Mouse (Mus musculus): ENCODE data around the gene Gm43738. TPM values are rescaled to one million over a fixed set of nuclear protein-coding genes. Genes with fewer than 3 reads are reported as not detected.
"Not testable (repeated sequence)": the region's sequence is repeated elsewhere in the genome, so short reads cannot be mapped to it uniquely, and the experiment has no call there.

Gene Gm43738
- total and polyA plus RNA-seq, 2 experiments from 2014 or later: not detected

DNA sequence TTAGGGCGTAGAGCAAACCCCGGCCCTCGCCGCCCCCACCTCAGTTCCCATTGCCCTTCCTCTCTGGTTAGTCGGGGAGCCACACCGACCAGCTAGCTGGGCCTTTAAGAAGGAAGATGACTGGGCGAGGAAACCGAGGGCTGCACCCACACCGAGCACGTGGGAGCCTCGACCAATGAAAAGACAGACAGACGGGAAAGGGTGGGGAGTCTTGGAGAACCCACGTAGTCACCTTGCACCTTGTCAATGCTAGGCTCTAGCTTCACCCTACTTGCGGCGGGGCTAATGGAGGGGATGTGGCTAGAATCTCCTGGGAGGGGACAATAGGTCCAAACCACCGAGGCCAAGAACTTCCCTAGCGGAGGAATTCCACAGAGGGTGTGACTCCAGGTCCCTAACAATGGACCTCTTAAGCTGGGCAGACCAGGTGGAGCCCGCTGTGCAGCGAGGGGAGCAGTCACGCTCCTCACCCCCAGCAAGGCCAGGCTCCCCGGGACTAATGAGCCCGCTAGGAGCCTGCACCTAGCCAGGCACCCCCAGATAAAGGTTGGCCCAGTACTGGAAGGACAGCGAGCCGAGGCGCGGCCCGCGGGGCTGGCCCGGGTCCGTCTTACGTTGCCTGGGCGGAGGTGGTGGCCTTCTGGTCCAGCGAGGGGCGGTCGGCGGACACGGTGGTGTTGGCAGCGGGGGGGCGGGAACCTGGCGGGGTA is 10.9 kb downstream of the Gm43738 start:
- H3K4me2 ChIP-seq (ENCODE audit: low read depth, low read length): peak overlapping the region; percentile 95
- ATAC-seq (ENCODE audit: insufficient read depth, low read depth) (peak; percentile 80), DNase-seq (ENCODE audit: low spot score) (peak; percentile 87)
- H3K9me3 ChIP-seq (replicated peaks; ENCODE audit: control insufficient read depth, low read length): no peaks in the 10 kb centered on the region
- peak overlapping the region; percentile 36 for H3K27ac ChIP-seq (ENCODE audit: low read depth)
- H3K36me3 ChIP-seq (replicated peaks; ENCODE audit: control insufficient read depth, insufficient read depth, low read length): peaks cover 11% of the 10 kb centered on the region
- peak overlapping the region; percentile 70 for H3K4me3 ChIP-seq (ENCODE audit: low read depth, low read length)
- peak overlapping the region; percentile 59 for H3K9ac ChIP-seq (replicated peaks; ENCODE audit: low read depth, low read length)
- peaks cover 9% of the 10 kb centered on the region; the same call in 1 of the 2 replicates for H3K4me1 ChIP-seq (ENCODE audit: control insufficient read depth, insufficient read depth)
- TF ChIP-seq EP300 (IDR thresholded peaks at IDR 0.05; ENCODE audit: low read depth) (no peak), CTCF (IDR thresholded peaks at IDR 0.05; ENCODE audit: low read depth) (no peak)
- H3K27me3 ChIP-seq (ENCODE audit: control insufficient read depth, insufficient read depth, low read length): peaks cover 27% of the 10 kb centered on the region
- under 1% methylated on average over 38 of the region's 40 CpGs for WGBS

DNA sequence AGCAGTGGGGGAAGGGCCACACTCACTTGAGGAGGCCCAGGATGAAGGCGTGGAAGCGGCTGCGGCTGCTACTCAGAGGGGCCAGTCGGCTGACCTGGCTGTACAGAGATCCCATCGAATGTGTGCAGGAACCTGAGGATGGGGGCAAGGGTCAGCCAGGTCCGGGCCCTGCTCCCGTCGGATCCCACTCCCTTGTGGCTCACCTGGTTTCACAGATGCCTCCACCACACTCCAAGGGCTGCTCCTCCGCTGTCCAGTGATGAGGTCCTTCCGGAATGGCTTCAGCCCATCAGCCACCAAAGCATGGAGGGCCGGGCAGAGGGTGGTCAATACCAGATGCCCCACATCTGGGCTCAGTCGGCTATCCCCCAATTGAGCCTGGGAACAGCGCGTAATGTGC is 11.9 kb downstream of the Gm43738 start:
- no peak for DNase-seq (ENCODE audit: low spot score)
- Histone ChIP-seq H3K9me3 (replicated peaks; ENCODE audit: control insufficient read depth, low read length) (no peaks in the 10 kb centered on the region), H3K9ac (replicated peaks; ENCODE audit: low read depth, low read length) (peak overlapping the region; percentile 59; the same call in 1 of the 2 replicates), H3K4me2 (ENCODE audit: low read depth, low read length) (peak overlapping the region; percentile 95), H3K27ac (ENCODE audit: low read depth) (no peak overlapping the region), H3K36me3 (replicated peaks; ENCODE audit: control insufficient read depth, insufficient read depth, low read length) (0 out of 2 replicates have a peak, but pooled peaks cover under 1% of the 10 kb centered on the region), H3K4me3 (ENCODE audit: low read depth, low read length) (peak overlapping the region; percentile 70), H3K4me1 (ENCODE audit: control insufficient read depth, insufficient read depth) (peaks cover 9% of the 10 kb centered on the region; the same call in 1 of the 2 replicates), H3K27me3 (ENCODE audit: control insufficient read depth, insufficient read depth, low read length) (peaks cover 27% of the 10 kb centered on the region)
- TF ChIP-seq CTCF (IDR thresholded peaks at IDR 0.05; ENCODE audit: low read depth) (no peak), EP300 (IDR thresholded peaks at IDR 0.05; ENCODE audit: low read depth) (no peak)
- ATAC-seq (ENCODE audit: insufficient read depth, low read depth): no peak
- 54% methylated on average over 14 of the region's 14 CpGs for WGBS

DNA sequence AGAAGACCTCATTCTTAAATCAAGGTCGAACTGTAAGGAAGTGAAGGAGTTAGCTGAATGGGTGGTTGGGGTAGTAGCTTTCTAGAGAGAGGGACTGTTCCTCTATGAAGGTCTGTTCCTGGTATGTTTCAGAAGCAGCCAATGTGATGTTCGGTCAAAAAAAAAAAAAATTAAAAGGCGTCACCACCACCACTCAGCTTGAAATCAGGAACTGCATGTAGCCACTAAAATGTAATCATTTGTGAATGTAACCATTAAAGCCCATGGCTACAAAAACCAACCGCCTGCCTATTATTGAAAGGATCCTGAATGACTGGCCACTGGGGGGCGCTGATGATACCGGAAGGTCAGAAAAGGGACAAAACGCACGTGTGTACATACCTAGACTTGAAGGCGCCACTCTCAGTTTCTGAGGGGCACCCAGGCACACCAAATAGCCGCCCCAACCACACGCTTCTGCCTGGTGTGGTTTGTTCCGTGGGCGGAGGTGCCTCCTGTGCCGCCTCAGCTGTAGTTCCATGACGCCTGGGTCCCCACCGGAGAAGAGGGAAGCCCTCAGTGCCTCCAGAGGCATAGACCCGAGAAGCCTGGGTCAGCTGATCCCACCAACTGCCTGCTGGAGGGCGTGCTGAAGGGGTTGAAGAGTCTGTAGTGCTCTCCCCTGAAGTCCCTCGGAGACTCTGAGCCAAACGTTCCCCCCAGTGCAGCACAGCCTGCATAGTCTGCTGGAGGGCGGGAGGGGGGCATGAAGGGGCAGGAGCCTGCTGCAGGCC is 13.4 kb downstream of the Gm43738 start:
- peak; percentile 63 for TF ChIP-seq CTCF (IDR thresholded peaks at IDR 0.05; ENCODE audit: low read depth)
- TF ChIP-seq EP300 (IDR thresholded peaks at IDR 0.05; ENCODE audit: low read depth): no peak
- peak; percentile 70 for DNase-seq (ENCODE audit: low spot score)
- Histone ChIP-seq H3K4me1 (ENCODE audit: control insufficient read depth, insufficient read depth) (peaks cover 9% of the 10 kb centered on the region; the same call in 1 of the 2 replicates), H3K9ac (replicated peaks; ENCODE audit: low read depth, low read length) (no peak overlapping the region), H3K36me3 (replicated peaks; ENCODE audit: control insufficient read depth, insufficient read depth, low read length) (no peaks in the 10 kb centered on the region), H3K4me3 (ENCODE audit: low read depth, low read length) (no peak overlapping the region), H3K4me2 (ENCODE audit: low read depth, low read length) (peak overlapping the region; percentile 31; the same call in 1 of the 2 replicates), H3K9me3 (replicated peaks; ENCODE audit: control insufficient read depth, low read length) (no peaks in the 10 kb centered on the region), H3K27me3 (ENCODE audit: control insufficient read depth, insufficient read depth, low read length) (peaks cover 16% of the 10 kb centered on the region), H3K27ac (ENCODE audit: low read depth) (no peak overlapping the region)
- ATAC-seq (ENCODE audit: insufficient read depth, low read depth): no peak
- 21% methylated on average over 21 of the region's 21 CpGs for WGBS

DNA sequence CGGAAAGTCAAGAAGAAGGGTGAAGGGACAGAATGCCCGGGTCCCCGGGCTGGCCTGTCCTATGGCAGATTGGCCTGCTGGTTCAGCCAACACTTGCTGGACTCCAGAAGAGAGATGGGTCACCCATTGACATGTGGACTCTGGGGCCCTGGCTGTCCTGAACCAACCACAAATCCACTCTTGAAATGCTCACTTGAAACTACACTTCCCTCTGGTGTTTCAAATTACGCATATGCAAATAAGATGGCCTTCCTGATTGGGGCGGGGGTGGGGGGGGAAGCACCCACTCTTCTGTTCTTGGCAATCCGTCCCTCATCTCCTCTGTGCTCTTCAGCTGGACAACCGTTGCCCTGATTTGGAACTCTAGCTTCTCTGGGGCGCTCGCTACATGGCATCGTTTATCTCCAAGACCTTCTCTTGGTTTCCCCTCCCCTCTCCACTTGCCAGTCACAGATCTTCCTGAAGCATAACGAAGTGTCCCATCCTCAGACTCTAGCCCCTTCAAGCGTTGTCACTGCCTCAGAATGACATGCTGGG is 16.2 kb downstream of the Gm43738 start:
- no peak for ATAC-seq (ENCODE audit: insufficient read depth, low read depth)

DNA sequence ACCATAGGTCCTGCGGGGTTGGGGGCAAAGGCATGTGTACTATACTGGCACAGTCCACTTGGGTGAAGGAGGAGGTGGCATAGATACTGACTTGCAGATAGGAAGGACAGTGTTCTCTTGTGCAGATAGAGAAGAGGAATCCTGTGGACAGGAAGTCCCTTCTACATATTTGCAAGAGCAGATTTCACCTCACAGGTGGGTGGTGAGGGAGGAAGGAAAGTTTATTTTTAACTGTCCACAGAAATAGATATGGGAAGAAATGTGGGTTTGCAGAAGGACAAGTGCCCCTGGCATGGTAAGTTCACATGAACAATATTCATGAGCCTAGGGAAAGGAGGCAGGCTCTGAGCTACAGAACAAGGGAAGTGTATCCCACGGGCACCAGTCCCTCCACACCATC is 16.8 kb downstream of the Gm43738 start:
- Histone ChIP-seq H3K4me1 (ENCODE audit: control insufficient read depth, insufficient read depth) (peaks cover 5% of the 10 kb centered on the region; the same call in 1 of the 2 replicates), H3K4me2 (ENCODE audit: low read depth, low read length) (no peak overlapping the region), H3K4me3 (ENCODE audit: low read depth, low read length) (no peak overlapping the region), H3K27me3 (ENCODE audit: control insufficient read depth, insufficient read depth, low read length) (no peaks in the 10 kb centered on the region), H3K9me3 (replicated peaks; ENCODE audit: control insufficient read depth, low read length) (no peaks in the 10 kb centered on the region), H3K27ac (ENCODE audit: low read depth) (no peak overlapping the region), H3K36me3 (replicated peaks; ENCODE audit: control insufficient read depth, insufficient read depth, low read length) (peaks cover 10% of the 10 kb centered on the region), H3K9ac (replicated peaks; ENCODE audit: low read depth, low read length) (no peak overlapping the region)
- TF ChIP-seq CTCF (IDR thresholded peaks at IDR 0.05; ENCODE audit: low read depth) (no peak), EP300 (IDR thresholded peaks at IDR 0.05; ENCODE audit: low read depth) (no peak)
- no peak for ATAC-seq (ENCODE audit: insufficient read depth, low read depth)
- 59% methylated on average over 2 of the region's 2 CpGs for WGBS
- no peak for DNase-seq (ENCODE audit: low spot score)

More for the DNA sequence above, 16.2 kb downstream of the Gm43738 start:
- Histone ChIP-seq H3K9ac (replicated peaks; ENCODE audit: low read depth, low read length) (no peak overlapping the region), H3K36me3 (replicated peaks; ENCODE audit: control insufficient read depth, insufficient read depth, low read length) (peaks cover 4% of the 10 kb centered on the region; the same call in 1 of the 2 replicates), H3K4me3 (ENCODE audit: low read depth, low read length) (no peak overlapping the region), H3K27ac (ENCODE audit: low read depth) (no peak overlapping the region), H3K4me2 (ENCODE audit: low read depth, low read length) (no peak overlapping the region), H3K27me3 (ENCODE audit: control insufficient read depth, insufficient read depth, low read length) (no peaks in the 10 kb centered on the region), H3K9me3 (replicated peaks; ENCODE audit: control insufficient read depth, low read length) (no peaks in the 10 kb centered on the region), H3K4me1 (ENCODE audit: control insufficient read depth, insufficient read depth) (peaks cover 9% of the 10 kb centered on the region; the same call in 1 of the 2 replicates)
- DNase-seq (ENCODE audit: low spot score): no peak
- TF ChIP-seq EP300 (IDR thresholded peaks at IDR 0.05; ENCODE audit: low read depth): no peak
- TF ChIP-seq CTCF (IDR thresholded peaks at IDR 0.05; ENCODE audit: low read depth): no peak
- 82% methylated on average over 12 of the region's 12 CpGs for WGBS

DNA sequence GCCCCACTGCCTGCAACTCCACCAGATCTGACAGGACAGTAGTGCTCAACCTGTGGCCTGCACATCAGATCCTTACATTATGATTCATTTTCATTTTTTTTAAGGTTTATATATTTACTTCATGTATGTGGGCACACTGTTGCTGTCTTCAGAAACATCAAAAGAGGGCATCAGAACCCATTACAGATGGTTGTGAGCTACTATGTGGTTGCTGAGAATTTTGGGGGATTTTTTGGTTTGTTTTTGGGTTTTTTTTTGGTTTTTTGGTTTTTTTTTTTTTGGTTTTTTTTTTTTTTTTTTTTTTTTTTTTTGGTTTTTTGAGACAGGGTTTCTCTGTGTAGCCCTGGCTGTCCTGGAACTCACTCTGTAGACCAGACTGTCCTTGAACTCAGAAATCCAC is 18.6 kb downstream of the Gm43738 start:
- not testable (repeated sequence) for H3K4me3 ChIP-seq (ENCODE audit: low read depth, low read length); DNase-seq (ENCODE audit: low spot score); H3K9me3 ChIP-seq (replicated peaks; ENCODE audit: control insufficient read depth, low read length); H3K27ac ChIP-seq (ENCODE audit: low read depth); H3K27me3 ChIP-seq (ENCODE audit: control insufficient read depth, insufficient read depth, low read length); H3K4me2 ChIP-seq (ENCODE audit: low read depth, low read length); ATAC-seq (ENCODE audit: insufficient read depth, low read depth); H3K4me1 ChIP-seq (ENCODE audit: control insufficient read depth, insufficient read depth); H3K9ac ChIP-seq (replicated peaks; ENCODE audit: low read depth, low read length)
- peaks cover 27% of the 10 kb centered on the region for H3K36me3 ChIP-seq (replicated peaks; ENCODE audit: control insufficient read depth, insufficient read depth, low read length)

Measured in heart, postnatal 0 days (tissue).